Mouse (Mus musculus) stomach, postnatal 0 days (tissue): ENCODE measurements around the gene Pcnx2.

Experiments used
- CTCF ChIP-seq: IDR thresholded peaks from 2 replicates; pipeline ENCODE4 v1.5.1; 2016; ENCODE audit warnings: antibody characterized with exemption, low read depth, mild to moderate bottlenecking, moderate library complexity
- EP300 ChIP-seq: optimal IDR thresholded peaks from 2 replicates; pipeline ENCODE3; 2016; ENCODE audit warnings: antibody characterized with exemption

- TF ChIP-seq EP300 (no peak), CTCF (no peak)
These were observed 74.4 kb downstream of the Pcnx2 start for GRCm38 (mm10) chr8:125823719-125824118.
